Mouse (Mus musculus): ENCODE measurements around the gene Myrf.

DNA sequence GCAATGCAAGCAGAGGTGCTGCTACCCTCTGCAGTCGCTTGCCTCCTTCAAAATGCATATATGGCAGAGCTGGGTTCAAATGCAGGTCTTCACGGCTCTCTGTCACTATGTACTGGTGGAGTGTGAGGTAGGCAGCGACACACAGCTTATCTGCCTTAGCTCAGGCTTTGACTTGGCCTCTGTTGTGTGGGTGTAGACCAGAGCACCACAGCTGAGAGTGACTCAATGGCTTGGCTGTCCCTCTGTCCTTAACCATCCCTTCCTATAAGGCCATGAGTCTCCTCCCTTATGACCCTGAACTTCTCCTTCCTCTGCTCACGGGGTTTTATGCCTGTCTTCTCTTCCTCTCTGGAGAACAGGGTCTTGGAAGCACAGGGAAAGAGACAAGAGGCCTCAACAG, 29.7 kb downstream of the Myrf start:
- no peak for TF ChIP-seq CTCF (IDR thresholded peaks at IDR 0.05; ENCODE audit: extremely low read depth, insufficient read length, insufficient replicate concordance, low read depth, low read length)
- TF ChIP-seq POLR2A (IDR thresholded peaks at IDR 0.05; ENCODE audit: low read depth, low read length): no peak

All from small intestine, adult 2 months (tissue).